Mouse (Mus musculus) E14TG2a.4 (cell line): ENCODE measurements around the gene Gmpr.

Experiments used
- CTCF ChIP-seq: conservative IDR thresholded peaks from 2 replicates; pipeline ENCODE4 v1.5.1; 2014; ENCODE audit warnings: low read length
- NANOG ChIP-seq: IDR thresholded peaks from 2 replicates; pipeline ENCODE4 v1.6.1; 2014; ENCODE audit warnings: borderline replicate concordance, low read length, mixed read lengths

GRCm38 (mm10) chr13:45546946-45547345 lies 39.7 kb downstream of the Gmpr start:
- no peak for TF ChIP-seq CTCF
- no peak for TF ChIP-seq NANOG
